Mouse (Mus musculus) forebrain, embryonic 14.5 days (tissue): ENCODE measurements around the gene Olfr11. TPM values are rescaled to one million over a fixed set of nuclear protein-coding genes. Genes with fewer than 3 reads are reported as not detected.

Experiments
- ATAC-seq: fragments of 200-750 bp; cut with Nextera tagmentation; 2 replicates; pipeline ENCODE4 v1.8.0; 2017; ENCODE audit warnings: mild to moderate bottlenecking, moderate library complexity
- DNase-seq: peaks from one replicate; pipeline ENCODE4 v3.0.0-alpha.2; 2015; ENCODE audit warnings: low spot score
- H3K27ac ChIP-seq: fragments of 300-500 bp; sonication (generic); 2 replicates; pipeline ENCODE4 v1.5.1; 2014; ENCODE audit warnings: low read depth, mild to moderate bottlenecking, control low read depth, low read length, moderate library complexity
- H3K27me3 ChIP-seq: fragments of 300-500 bp; sonication (generic); replicated peaks from 2 replicates; pipeline ENCODE4 v1.6.1; 2014; ENCODE audit warnings: low read length, control low read depth, mixed read lengths; ENCODE audit not compliant: control insufficient read depth, insufficient read depth
- H3K36me3 ChIP-seq: fragments of 300-500 bp; sonication (generic); 2 replicates; pipeline ENCODE4 v1.6.1; 2014; ENCODE audit warnings: low read length, control low read depth; ENCODE audit not compliant: control insufficient read depth, insufficient read depth
- H3K4me1 ChIP-seq: fragments of 300-500 bp; sonication (generic); 2 replicates; pipeline ENCODE4 v1.6.1; 2014; ENCODE audit warnings: antibody characterized with exemption, low read length, control low read depth; ENCODE audit not compliant: control insufficient read depth, insufficient read depth
- H3K4me2 ChIP-seq: fragments of 300-500 bp; sonication (generic); 2 replicates; pipeline ENCODE4 v1.6.1; 2014; ENCODE audit warnings: mild to moderate bottlenecking, control low read depth, low read length
- H3K4me3 ChIP-seq: fragments of 300-500 bp; sonication (generic); 2 replicates; pipeline ENCODE4 v1.5.1; 2014; ENCODE audit warnings: low read depth, low read length, control low read depth
- H3K9ac ChIP-seq: fragments of 300-500 bp; sonication (generic); 2 replicates; pipeline ENCODE4 v1.6.1; 2014; ENCODE audit warnings: mild to moderate bottlenecking, low read length, control low read depth, moderate library complexity
- H3K9me3 ChIP-seq: fragments of 300-500 bp; sonication (generic); replicated peaks from 2 replicates; pipeline ENCODE4 v1.6.1; 2016; ENCODE audit warnings: low read length, control low read depth, mixed read lengths; ENCODE audit not compliant: control insufficient read depth
- whole genome bisulfite sequencing: fragments of 180-500 bp; shearing (Covaris S2); extraction: QIAGEN DNeasy Blood & Tissue Kit; methylation state at CpG from one replicate; pipeline ENCODE4 v1.1.7; 2014; 5-methylcytosine and 5-hydroxymethylcytosine counted together
- polyA plus RNA-seq: library from polyadenylated mRNA; unstranded; fragments of >200 nt; fragmentation: Nextera tagmentation; extraction: Ambion mirVana; gene quantifications from 2 replicates; pipeline ENCODE4 v1.2.1, GENCODE M21; 2014

Olfr11 gene
- polyA plus RNA-seq, result not detected in 2 replicates

DNA sequence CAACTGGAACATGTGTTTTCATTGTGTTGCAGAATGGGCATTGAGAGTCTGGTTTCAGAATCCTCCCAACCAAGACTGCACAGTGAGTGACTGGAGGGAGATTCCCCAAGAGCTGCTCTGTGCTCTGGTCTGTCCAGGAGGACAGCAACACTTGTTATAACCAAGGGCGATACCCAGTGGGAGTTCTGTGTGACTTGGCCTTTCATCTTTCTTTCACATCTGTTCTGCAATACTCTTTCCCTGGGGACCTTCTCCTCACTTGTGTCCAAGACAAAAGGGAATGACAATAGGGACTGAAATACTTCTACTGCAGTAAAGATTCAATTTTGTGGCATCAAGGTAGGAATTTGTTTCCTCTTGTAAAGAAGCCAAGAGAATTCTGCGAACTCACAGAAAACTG, at the start of gene Olfr11:
Olfr11 (minus strand) TSS at position 101 of the 400 bp plus-strand sequence.
- Histone ChIP-seq H3K9me3 (no peaks in the 10 kb centered on the region), H3K4me1 (no peaks in the 10 kb centered on the region), H3K4me2 (no peak within 1 kb of the TSS), H3K27ac (no peak within 1 kb of the TSS), H3K4me3 (no peak within 1 kb of the TSS), H3K27me3 (no peaks in the 10 kb centered on the region), H3K36me3 (no peaks in the 10 kb centered on the region), H3K9ac (no peak within 1 kb of the TSS)
- WGBS, result 86% methylated on average over 2 of the region's 2 CpGs
- DNase-seq, result no peak
- no peak for ATAC-seq

DNA sequence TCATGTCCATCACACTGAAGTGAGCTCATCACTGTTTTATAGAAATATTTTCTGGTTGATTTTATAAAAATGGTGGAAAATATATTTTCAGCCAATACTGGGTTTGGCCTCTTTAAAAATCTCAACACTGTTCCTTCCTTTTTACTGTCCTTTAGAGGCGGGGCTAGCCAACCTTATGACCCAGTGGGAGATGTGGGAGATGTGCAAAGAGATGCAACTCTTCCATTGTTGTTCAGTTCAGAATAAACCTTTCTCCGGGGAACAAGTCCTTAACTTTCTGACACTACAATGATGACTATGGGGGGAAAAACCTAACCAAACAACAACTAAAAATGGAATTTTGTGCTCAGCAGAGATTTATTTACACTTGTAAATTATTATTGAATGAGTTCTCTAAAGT, 35.0 kb upstream of the Olfr11 start, which contains the start of gene Olfr1360:
Olfr1360 (minus strand) TSS at position 101 of the 400 bp plus-strand sequence.
- no peaks in the 10 kb centered on the region for H3K9me3 ChIP-seq
- no peak within 1 kb of the TSS for H3K27ac ChIP-seq
- H3K4me3 ChIP-seq, result no peak within 1 kb of the TSS
- H3K4me1 ChIP-seq, result no peaks in the 10 kb centered on the region
- no peak for ATAC-seq
- no peak for DNase-seq
- no peak within 1 kb of the TSS for H3K4me2 ChIP-seq
- H3K9ac ChIP-seq, result no peak within 1 kb of the TSS
- no peaks in the 10 kb centered on the region for H3K36me3 ChIP-seq
- 90% methylated on average over 2 of the region's 2 CpGs for WGBS
- no peaks in the 10 kb centered on the region for H3K27me3 ChIP-seq

DNA sequence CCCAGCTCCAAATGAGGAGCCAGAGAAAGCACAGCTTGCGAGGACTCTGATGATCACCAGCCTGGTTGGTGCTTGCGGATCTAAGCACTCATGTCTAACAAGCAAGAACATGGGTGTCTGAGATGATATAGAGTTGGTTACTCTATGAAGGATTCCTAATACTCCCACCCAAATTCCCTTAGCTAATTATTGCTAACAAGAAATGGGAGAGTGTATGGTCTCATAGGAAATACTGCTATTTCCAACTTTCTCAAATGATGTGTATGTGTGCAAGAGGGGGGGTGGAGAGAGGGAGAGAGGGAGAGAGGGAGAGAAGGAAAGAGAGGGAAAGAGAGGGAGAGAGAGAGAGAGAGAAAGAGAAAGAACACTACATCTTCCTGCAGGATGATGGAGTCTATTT, 21.0 kb upstream of the Olfr11 start, which contains the start of gene Olfr1361:
Olfr1361 (minus strand) TSS at position 101 of the 400 bp plus-strand sequence.
- no peak within 1 kb of the TSS for H3K4me2 ChIP-seq
- no peaks in the 10 kb centered on the region for H3K27me3 ChIP-seq
- ATAC-seq, result no peak
- H3K27ac ChIP-seq, result no peak within 1 kb of the TSS
- WGBS, result 85% methylated on average over 2 of the region's 2 CpGs
- no peaks in the 10 kb centered on the region for H3K36me3 ChIP-seq
- no peak for DNase-seq
- H3K9ac ChIP-seq, result no peak within 1 kb of the TSS
- H3K4me3 ChIP-seq, result no peak within 1 kb of the TSS
- no peaks in the 10 kb centered on the region for H3K9me3 ChIP-seq
- no peaks in the 10 kb centered on the region for H3K4me1 ChIP-seq

DNA sequence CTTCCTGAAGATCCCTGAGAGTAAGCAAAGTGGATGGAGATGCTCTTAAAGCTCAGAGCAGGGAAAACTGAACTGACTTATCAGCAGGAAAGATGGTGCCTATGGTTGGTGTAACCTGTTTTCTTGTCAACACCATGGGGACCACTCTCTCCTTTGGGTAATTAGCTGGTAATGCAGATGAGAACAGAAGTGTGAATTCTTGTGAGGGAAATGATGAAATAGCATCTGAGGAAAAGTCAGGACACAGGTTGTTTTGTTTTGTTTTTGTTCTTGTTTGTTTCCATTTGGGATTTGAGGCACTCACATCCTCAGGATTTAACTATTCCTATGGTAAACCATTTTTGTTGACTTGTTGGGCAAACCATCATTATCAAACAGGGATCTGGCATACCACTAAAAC, 28.4 kb downstream of the Olfr11 start, which contains the start of gene Olfr1362:
Olfr1362 (minus strand) TSS at position 101 of the 400 bp plus-strand sequence.
- Histone ChIP-seq H3K9ac (no peak within 1 kb of the TSS), H3K36me3 (no peaks in the 10 kb centered on the region), H3K4me1 (no peaks in the 10 kb centered on the region), H3K4me3 (no peak within 1 kb of the TSS), H3K27me3 (no peaks in the 10 kb centered on the region), H3K4me2 (no peak within 1 kb of the TSS), H3K27ac (no peak within 1 kb of the TSS), H3K9me3 (no peaks in the 10 kb centered on the region)
- no peak for DNase-seq
- no peak for ATAC-seq

DNA sequence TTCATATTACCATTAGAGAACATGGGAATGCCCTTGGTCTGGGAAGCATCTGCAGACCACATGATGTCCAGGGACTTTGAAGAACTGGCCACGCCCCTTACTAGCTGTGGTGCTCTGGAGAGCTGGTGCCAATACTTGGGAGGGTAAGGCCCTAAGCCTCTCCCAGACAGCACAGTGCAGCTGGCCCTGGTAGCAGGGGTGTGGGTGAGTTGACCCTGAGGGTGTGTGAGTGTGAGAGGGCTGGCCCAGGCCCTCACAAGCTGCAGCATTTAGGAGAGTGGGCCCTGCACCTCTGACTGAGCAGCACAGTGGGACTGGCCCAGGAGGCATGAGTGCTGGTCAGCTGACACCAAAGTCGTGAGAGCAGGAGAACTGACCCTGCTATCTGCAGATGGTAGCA, 50.7 kb downstream of the Olfr11 start:
- no peak for ATAC-seq
- no peak overlapping the region for H3K27ac ChIP-seq
- no peaks in the 10 kb centered on the region for H3K4me1 ChIP-seq
- no peaks in the 10 kb centered on the region for H3K27me3 ChIP-seq
- WGBS, result 75% methylated on average over 2 of the region's 2 CpGs
- H3K9ac ChIP-seq, result no peak overlapping the region
- H3K36me3 ChIP-seq, result no peaks in the 10 kb centered on the region
- no peak overlapping the region for H3K4me2 ChIP-seq
- no peak overlapping the region for H3K4me3 ChIP-seq
- no peaks in the 10 kb centered on the region for H3K9me3 ChIP-seq
- DNase-seq, result no peak

Other genes starting within 250 kb of the Olfr11 start
- gene Zkscan3, start 239.8 kb downstream of the Olfr11 start, polyA plus RNA-seq, result 78.3 and 80.5 TPM in 2 replicates
- gene Pgbd1, start 201.5 kb downstream of the Olfr11 start, polyA plus RNA-seq, result 3.5 and 3.7 TPM in 2 replicates
- gene Zscan26, start 188.8 kb downstream of the Olfr11 start, polyA plus RNA-seq, result 10.4 TPM in 2 replicates
- gene Nkapl, start 174.0 kb downstream of the Olfr11 start, polyA plus RNA-seq, result 3.8 TPM in 2 replicates
- gene Zkscan4, start 163.6 kb downstream of the Olfr11 start, polyA plus RNA-seq, result 7.5 and 8.2 TPM in 2 replicates
- gene Gm10065, start 163.1 kb downstream of the Olfr11 start, polyA plus RNA-seq, result not detected in 2 replicates
- 0.36 and 0.78 TPM in 2 replicates for gene AK157302, start 147.3 kb downstream of the Olfr11 start, polyA plus RNA-seq
- 5.1 and 6.2 TPM in 2 replicates for gene Gm11273, start 141.1 kb downstream of the Olfr11 start, polyA plus RNA-seq
- gene Zkscan8, start 111.4 kb downstream of the Olfr11 start, polyA plus RNA-seq, result 7.3 and 8.6 TPM in 2 replicates
- 0.10 and 0.20 TPM in 2 replicates for gene Olfr1366, start 99.7 kb downstream of the Olfr11 start, polyA plus RNA-seq
- gene Olfr1535, start 82.6 kb downstream of the Olfr11 start, polyA plus RNA-seq, result not detected in 2 replicates
- gene Olfr1364, start 60.8 kb downstream of the Olfr11 start, polyA plus RNA-seq, result not detected in 2 replicates
- gene Olfr1362, start 28.5 kb downstream of the Olfr11 start, polyA plus RNA-seq, result not detected in 2 replicates
- gene Olfr1361, start 20.9 kb upstream of the Olfr11 start, polyA plus RNA-seq, result not detected in 2 replicates
- not detected in 2 replicates for gene Olfr1360, start 34.9 kb upstream of the Olfr11 start, polyA plus RNA-seq
- not detected in 2 replicates for gene Olfr1359, start 55.6 kb upstream of the Olfr11 start, polyA plus RNA-seq
- 3.7 and 4.2 TPM in 2 replicates for gene Hist1h2bl, start 73.6 kb upstream of the Olfr11 start, polyA plus RNA-seq
- 13.2 and 45.9 TPM in 2 replicates for gene Hist1h2ai, start 73.9 kb upstream of the Olfr11 start, polyA plus RNA-seq
- 7.3 and 11.0 TPM in 2 replicates for gene Hist1h3h, start 75.1 kb upstream of the Olfr11 start, polyA plus RNA-seq
- 2.5 and 3.9 TPM in 2 replicates for gene Hist1h2bm, start 79.5 kb upstream of the Olfr11 start, polyA plus RNA-seq
- 1.7 TPM in 2 replicates for gene Hist1h4j, start 92.5 kb upstream of the Olfr11 start, polyA plus RNA-seq
- gene Hist1h4k, start 108.0 kb upstream of the Olfr11 start, polyA plus RNA-seq, result 2.7 and 4.6 TPM in 2 replicates
- 3.4 and 10.8 TPM in 2 replicates for gene Hist1h2ak, start 111.3 kb upstream of the Olfr11 start, polyA plus RNA-seq
- gene Hist1h2bn, start 111.6 kb upstream of the Olfr11 start, polyA plus RNA-seq, result 0.90 and 2.5 TPM in 2 replicates
- 11.0 and 11.1 TPM in 2 replicates for gene Hist1h1b, start 138.1 kb upstream of the Olfr11 start, polyA plus RNA-seq
- gene Hist1h3i, start 140.9 kb upstream of the Olfr11 start, polyA plus RNA-seq, result 108 and 166 TPM in 2 replicates
- gene Hist1h2an, start 144.7 kb upstream of the Olfr11 start, polyA plus RNA-seq, result 6.6 TPM in 1 of 2 replicates, not detected in the other
- gene Hist1h2bp, start 144.9 kb upstream of the Olfr11 start, polyA plus RNA-seq, result 0.84 and 1.5 TPM in 2 replicates
- gene Hist1h2bq, start 167.7 kb upstream of the Olfr11 start, polyA plus RNA-seq, result 9.2 and 17.1 TPM in 2 replicates
- gene Hist1h2ao, start 167.9 kb upstream of the Olfr11 start, polyA plus RNA-seq, result not detected in 2 replicates
- gene Hist1h4m, start 169.2 kb upstream of the Olfr11 start, polyA plus RNA-seq, result not detected in 2 replicates
- 4.6 and 16.7 TPM in 2 replicates for gene Hist1h4n, start 189.7 kb upstream of the Olfr11 start, polyA plus RNA-seq
- 2,010 and 3,186 TPM in 2 replicates for gene Hist1h2ap, start 191.0 kb upstream of the Olfr11 start, polyA plus RNA-seq
- gene Hist1h2br, start 191.2 kb upstream of the Olfr11 start, polyA plus RNA-seq, result 9.4 and 17.8 TPM in 2 replicates